Mouse (Mus musculus): ENCODE results near the gene Asns. TPM values are rescaled to one million over a fixed set of nuclear protein-coding genes. Genes with fewer than 3 reads are reported as not detected.

Asns gene
- 67.8 and 74.2 TPM in 2 replicates for polyA plus RNA-seq (2015; fragmentation: Nextera tagmentation; extraction: Ambion mirVana)

DNA sequence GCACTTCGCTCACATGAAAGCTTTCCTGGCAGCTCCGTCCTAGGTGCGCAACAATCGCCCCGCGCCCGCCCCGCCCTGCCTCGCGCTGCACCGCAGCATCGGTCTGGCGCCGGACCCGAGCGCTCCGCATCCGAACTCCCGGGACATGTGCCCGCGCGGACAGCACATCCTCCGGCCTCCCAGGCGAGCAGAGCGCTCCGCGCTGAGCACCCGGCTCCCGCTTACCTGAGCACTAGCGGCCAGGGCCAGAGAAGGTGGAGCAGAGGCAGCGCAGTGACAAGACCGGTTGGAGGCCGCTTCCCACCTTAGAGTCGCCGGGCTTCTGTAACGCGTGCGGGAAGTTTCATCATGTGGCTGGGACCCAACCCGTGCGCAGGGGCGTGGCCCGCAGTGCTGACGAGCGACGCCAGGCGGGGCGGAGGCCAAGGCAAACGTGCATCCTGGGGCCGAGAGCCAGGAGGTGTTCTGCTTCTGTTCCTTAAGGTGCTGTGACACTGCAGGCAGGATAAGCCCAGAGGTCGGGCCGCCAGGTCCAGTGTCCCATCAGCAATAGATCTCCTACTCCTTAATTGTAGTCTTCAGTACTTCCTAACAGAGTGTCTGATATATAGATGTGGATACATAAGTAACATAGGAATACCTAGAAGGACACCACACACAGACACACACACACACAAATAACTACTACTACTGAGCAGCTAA lies at the start of gene Asns:
Gene Asns (minus strand): TSS at position 371 of the 702 bp plus-strand sequence.
- ATAC-seq (ENCODE audit: low FRiP score, low read depth): peak; percentile 94
- H3K9me3 ChIP-seq: no peaks in the 10 kb centered on the region
- no peaks in the 10 kb centered on the region for H3K36me3 ChIP-seq
- H3K27me3 ChIP-seq: no peaks in the 10 kb centered on the region
- peak within 1 kb of the TSS; percentile 72; the same call in 1 of the 2 replicates for H3K27ac ChIP-seq
- H3K4me2 ChIP-seq (replicated peaks): peak within 1 kb of the TSS; percentile 85
- peaks cover 6% of the 10 kb centered on the region for H3K4me1 ChIP-seq
- peak within 1 kb of the TSS; percentile 81 for H3K9ac ChIP-seq
- H3K4me3 ChIP-seq: peak within 1 kb of the TSS; percentile 82
- under 1% methylated on average over 51 of the region's 51 CpGs for WGBS

DNA sequence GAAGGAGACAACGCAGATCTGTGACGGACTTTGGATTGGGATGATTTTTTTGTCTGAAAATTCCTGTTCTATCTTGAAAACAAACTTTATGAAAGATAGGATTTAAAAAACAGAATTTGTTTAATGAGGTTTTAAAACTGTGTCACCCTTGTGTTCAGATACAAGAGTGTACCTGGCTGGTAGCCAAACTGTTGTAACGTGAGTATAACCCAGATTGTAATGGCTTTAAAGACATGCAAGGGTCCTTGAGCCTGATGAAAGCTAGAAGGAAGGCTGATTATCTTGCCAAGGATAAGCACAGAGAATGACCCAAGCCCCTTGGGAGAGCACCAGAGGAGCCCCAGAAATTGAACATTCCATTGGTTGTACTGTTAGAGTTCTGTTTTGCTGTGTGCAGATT lies 48.7 kb upstream of the Asns start:
- H3K36me3 ChIP-seq: no peaks in the 10 kb centered on the region
- no peak overlapping the region for H3K27ac ChIP-seq
- no peak overlapping the region for H3K9ac ChIP-seq
- ATAC-seq (ENCODE audit: low FRiP score, low read depth): no peak
- no peak overlapping the region for H3K4me2 ChIP-seq (replicated peaks)
- no peaks in the 10 kb centered on the region; the same call in 1 of the 2 replicates for H3K9me3 ChIP-seq
- H3K4me3 ChIP-seq: no peak overlapping the region
- no peaks in the 10 kb centered on the region for H3K27me3 ChIP-seq
- H3K4me1 ChIP-seq: 0 out of 2 replicates have a peak, but pooled peaks cover 3% of the 10 kb centered on the region
- WGBS: 55% methylated on average over 3 of the region's 3 CpGs

DNA sequence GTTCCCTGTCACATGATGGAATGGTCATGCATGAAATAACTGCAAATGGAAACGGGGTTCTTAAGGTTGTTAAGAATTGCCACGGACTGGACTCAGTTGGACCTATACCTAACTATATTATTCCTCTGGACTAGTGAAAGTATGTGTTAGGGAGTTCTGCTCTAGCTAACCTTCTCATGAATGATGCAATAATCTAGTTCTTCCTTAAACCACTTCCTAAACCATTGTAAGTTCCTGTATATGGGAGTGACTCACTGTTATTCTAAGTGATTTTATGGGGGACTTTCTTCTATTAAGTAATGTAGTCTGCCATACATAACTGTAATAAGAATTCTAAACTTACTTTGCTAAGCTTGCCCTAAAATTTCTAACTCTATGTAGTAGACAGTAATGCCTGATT lies 44.8 kb upstream of the Asns start:
- Histone ChIP-seq H3K9me3 (no peaks in the 10 kb centered on the region; the same call in 1 of the 2 replicates), H3K9ac (no peak overlapping the region), H3K4me1 (peaks cover 10% of the 10 kb centered on the region; the same call in 1 of the 2 replicates), H3K36me3 (no peaks in the 10 kb centered on the region), H3K4me3 (no peak overlapping the region), H3K27me3 (no peaks in the 10 kb centered on the region), H3K4me2 (replicated peaks) (no peak overlapping the region), H3K27ac (no peak overlapping the region)
- no peak for ATAC-seq (ENCODE audit: low FRiP score, low read depth)
- WGBS: 95% methylated on average over 2 of the region's 2 CpGs

DNA sequence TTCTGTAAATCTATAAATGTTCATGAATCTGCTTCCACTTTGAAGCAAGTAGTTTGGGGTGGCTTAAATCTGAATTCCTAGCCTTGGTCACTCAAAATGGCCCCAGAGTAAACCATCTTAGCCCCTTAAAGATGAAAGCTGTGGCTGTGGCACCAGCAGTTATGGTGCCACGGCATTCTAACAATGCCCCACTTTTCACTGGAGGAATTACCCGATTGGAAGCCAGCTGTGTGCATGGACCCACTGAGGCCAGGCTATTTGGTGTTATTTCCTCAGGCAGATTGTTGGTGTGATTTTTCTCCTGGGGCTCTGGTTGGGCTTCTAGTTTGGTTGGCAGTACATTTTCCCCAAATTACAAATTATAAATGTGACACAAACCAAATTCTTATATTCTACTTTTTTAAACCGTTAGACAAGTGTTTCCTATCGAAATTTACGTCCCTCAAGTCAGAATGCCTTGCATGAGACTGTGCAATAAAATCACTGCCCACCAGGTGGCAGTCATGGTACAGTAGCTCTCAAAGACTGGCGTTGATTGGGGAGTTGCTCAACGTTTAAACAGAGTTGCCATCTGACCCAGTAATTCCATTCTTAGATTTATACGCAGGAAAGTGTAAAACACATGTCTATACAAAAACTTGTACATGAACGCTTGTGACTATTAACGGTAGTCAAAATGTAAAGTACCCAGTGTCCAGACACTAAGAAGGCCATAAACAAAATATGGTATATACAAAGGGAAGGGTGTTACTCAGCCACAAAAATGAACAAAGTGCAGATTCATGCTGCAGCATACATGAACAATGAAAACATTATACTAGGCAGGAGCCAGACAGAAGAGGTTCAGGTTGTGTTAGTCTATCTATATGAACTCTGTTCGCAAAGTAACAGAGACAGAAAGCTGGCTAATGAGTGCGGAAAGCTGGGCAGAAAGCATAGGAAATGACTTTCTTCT lies 40.0 kb upstream of the Asns start:
- H3K4me2 ChIP-seq (replicated peaks): no peak overlapping the region

DNA sequence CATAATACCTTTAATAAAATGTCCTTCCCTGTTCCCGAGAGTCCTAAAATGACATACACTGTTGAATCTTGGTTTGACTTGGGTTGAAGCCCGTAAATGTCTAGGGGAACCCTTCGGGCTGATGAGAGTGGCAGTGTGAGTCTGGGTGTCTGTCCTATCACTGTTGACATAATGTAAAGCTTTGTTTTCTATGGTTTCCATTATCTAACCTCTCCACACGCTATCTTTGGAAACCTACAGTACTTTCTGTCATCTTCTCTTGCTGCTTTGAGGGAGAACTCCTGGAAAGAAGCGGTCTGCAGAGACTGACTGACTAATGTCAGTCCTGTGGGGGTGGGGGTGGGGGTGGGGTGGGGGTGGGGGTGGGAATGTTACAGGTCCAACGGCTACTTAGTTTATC lies 39.0 kb upstream of the Asns start:
- Histone ChIP-seq H3K4me3 (no peak overlapping the region), H3K27ac (no peak overlapping the region), H3K4me2 (replicated peaks) (no peak overlapping the region), H3K9me3 (peaks cover 11% of the 10 kb centered on the region), H3K4me1 (peaks cover 6% of the 10 kb centered on the region; the same call in 1 of the 2 replicates), H3K27me3 (no peaks in the 10 kb centered on the region), H3K36me3 (no peaks in the 10 kb centered on the region), H3K9ac (no peak overlapping the region)
- ATAC-seq (ENCODE audit: low FRiP score, low read depth): no peak; the same call in 1 of the 2 replicates
- WGBS: 87% methylated on average over 6 of the region's 6 CpGs

More for the DNA sequence above, 40.0 kb upstream of the Asns start:
- no peaks in the 10 kb centered on the region for H3K27me3 ChIP-seq
- no peak overlapping the region for H3K27ac ChIP-seq
- 25% methylated on average over 12 of the region's 12 CpGs for WGBS
- H3K4me1 ChIP-seq: peaks cover 6% of the 10 kb centered on the region; the same call in 1 of the 2 replicates
- H3K9ac ChIP-seq: no peak overlapping the region
- H3K9me3 ChIP-seq: peaks cover 8% of the 10 kb centered on the region
- H3K36me3 ChIP-seq: no peaks in the 10 kb centered on the region
- peak; percentile 76; the same call in 1 of the 2 replicates for ATAC-seq (ENCODE audit: low FRiP score, low read depth)
- H3K4me3 ChIP-seq: no peak overlapping the region

DNA sequence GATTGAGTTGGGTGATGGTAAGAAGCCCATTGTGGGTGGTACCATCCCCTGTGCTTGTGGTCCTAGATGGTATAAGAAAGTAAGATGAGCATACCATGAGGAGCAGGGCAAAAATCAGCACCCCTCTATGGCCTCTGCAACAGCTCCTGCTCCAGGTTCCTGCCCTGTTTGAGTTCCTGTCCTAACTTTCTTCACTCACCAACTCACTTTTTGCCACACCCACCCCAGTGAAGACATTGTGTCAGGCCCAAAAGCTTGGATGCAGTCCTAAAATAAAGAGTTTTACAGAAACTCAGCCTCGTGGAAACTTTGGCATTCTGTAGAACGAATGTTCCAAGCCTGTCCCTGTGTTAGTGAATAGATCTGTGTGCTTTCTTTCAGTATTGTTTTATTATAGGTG lies 36.1 kb upstream of the Asns start:
- Histone ChIP-seq H3K4me1 (peaks cover 6% of the 10 kb centered on the region; the same call in 1 of the 2 replicates), H3K9me3 (peaks cover 11% of the 10 kb centered on the region), H3K9ac (no peak overlapping the region), H3K27ac (no peak overlapping the region), H3K4me2 (replicated peaks) (no peak overlapping the region), H3K36me3 (no peaks in the 10 kb centered on the region), H3K4me3 (no peak overlapping the region), H3K27me3 (no peaks in the 10 kb centered on the region)
- WGBS: 87% methylated on average over 2 of the region's 2 CpGs
- ATAC-seq (ENCODE audit: low FRiP score, low read depth): no peak

DNA sequence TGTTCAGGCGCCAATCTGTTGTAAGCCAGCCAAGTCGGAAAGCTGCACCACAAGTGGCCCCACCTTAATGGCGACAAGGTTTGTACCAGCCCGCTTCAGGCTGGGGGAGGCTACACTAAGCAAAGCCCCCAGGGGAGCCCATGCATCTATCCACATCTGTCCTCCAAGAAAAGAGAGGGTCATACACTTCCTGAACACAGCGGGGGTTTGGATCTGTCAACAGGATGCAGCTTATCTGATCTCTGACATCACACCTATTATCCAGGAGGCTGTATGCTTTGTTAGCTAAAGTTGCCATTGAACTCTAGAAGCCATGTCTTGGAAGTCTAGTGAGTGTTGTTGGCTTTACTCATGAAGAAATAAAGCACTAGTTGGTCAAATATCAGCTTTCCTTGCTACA lies 35.2 kb upstream of the Asns start:
- H3K9me3 ChIP-seq: peaks cover 11% of the 10 kb centered on the region
- ATAC-seq (ENCODE audit: low FRiP score, low read depth): no peak
- H3K36me3 ChIP-seq: no peaks in the 10 kb centered on the region
- H3K4me2 ChIP-seq (replicated peaks): no peak overlapping the region
- 94% methylated on average over 5 of the region's 5 CpGs for WGBS
- H3K27me3 ChIP-seq: no peaks in the 10 kb centered on the region
- no peak overlapping the region for H3K9ac ChIP-seq
- H3K4me1 ChIP-seq: peaks cover under 1% of the 10 kb centered on the region; the same call in 1 of the 2 replicates
- no peak overlapping the region for H3K27ac ChIP-seq
- H3K4me3 ChIP-seq: no peak overlapping the region

DNA sequence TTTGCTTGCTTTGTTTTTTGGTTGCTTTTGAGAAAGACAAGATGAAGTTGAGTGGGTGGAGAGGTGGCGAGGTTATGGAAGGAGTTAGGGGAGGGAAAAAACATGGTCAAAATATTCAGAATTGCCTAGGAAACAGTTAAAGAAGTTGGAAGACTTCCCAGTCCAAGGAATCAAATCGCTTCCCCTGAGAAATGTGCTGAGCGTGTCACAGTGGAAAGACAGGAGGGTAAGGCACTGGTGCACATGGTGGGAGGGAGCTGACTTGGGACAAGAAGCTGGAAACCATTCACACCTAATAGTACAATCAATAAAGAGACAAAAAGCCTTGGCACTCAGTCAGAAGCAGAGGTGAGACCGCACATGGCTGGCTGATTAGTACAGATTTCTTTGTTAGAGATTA lies 23.2 kb upstream of the Asns start:
- Histone ChIP-seq H3K27ac (no peak overlapping the region), H3K4me1 (peaks cover 11% of the 10 kb centered on the region; the same call in 1 of the 2 replicates), H3K27me3 (no peaks in the 10 kb centered on the region), H3K9ac (no peak overlapping the region), H3K36me3 (no peaks in the 10 kb centered on the region), H3K4me3 (no peak overlapping the region), H3K4me2 (replicated peaks) (no peak overlapping the region), H3K9me3 (0 out of 2 replicates have a peak, but pooled peaks cover 6% of the 10 kb centered on the region)
- peak; percentile 48; the same call in 1 of the 2 replicates for ATAC-seq (ENCODE audit: low FRiP score, low read depth)
- 48% methylated on average over 4 of the region's 4 CpGs for WGBS

DNA sequence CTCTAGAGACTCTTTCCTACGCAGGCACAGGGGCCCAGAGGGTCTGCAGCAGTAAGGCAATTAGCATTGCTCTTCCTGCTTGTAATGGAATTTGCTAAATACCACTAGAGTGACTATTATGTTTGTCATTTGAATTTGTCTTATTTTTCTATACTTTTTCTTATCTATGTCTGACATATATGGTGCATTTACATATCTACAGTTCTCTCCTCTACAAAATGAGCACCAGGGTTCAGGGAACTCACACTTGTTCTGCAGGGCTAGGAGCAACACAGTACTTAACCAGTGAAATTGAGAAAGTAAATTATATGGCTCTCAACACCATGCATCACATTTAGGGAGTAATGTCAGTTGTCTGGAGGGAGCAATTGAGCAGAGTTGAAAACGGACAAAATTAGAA lies 21.2 kb upstream of the Asns start:
- H3K36me3 ChIP-seq: no peaks in the 10 kb centered on the region
- H3K9me3 ChIP-seq: 0 out of 2 replicates have a peak, but pooled peaks cover 6% of the 10 kb centered on the region
- no peak overlapping the region for H3K4me3 ChIP-seq
- no peak overlapping the region for H3K27ac ChIP-seq
- H3K9ac ChIP-seq: no peak overlapping the region
- no peaks in the 10 kb centered on the region for H3K27me3 ChIP-seq
- H3K4me1 ChIP-seq: peaks cover 11% of the 10 kb centered on the region; the same call in 1 of the 2 replicates
- no peak for ATAC-seq (ENCODE audit: low FRiP score, low read depth)
- WGBS: 50% methylated on average over 2 of the region's 2 CpGs
- no peak overlapping the region for H3K4me2 ChIP-seq (replicated peaks)

DNA sequence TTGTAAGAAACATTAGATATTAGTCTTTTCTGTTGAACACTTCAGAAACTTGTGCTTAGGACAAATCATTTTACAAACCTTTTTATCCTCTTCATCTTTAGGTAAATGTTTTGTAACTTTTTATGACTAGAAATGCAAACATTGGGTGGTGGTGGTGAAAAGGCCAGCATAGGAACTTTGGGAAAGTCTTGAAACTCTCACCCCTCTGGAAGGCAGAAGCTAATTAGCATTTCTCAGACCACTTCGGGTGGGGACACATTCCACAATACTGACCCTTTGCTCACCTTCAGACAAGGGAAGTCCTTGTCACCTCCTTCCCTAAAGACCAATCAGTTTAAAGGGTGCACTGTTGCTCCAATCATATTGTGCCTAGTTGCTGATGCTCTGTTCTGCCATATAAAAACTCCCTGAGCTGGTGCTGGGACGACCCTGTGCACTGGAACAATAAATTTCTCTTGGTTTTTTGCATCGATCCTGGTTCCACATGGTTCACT lies 18.8 kb upstream of the Asns start:
- Histone ChIP-seq H3K27ac (no peak overlapping the region), H3K4me1 (peaks cover 11% of the 10 kb centered on the region; the same call in 1 of the 2 replicates), H3K27me3 (no peaks in the 10 kb centered on the region), H3K9me3 (no peaks in the 10 kb centered on the region), H3K4me2 (replicated peaks) (no peak overlapping the region), H3K4me3 (no peak overlapping the region), H3K36me3 (no peaks in the 10 kb centered on the region), H3K9ac (no peak overlapping the region)
- 52% methylated on average over 3 of the region's 3 CpGs for WGBS
- ATAC-seq (ENCODE audit: low FRiP score, low read depth): no peak

DNA sequence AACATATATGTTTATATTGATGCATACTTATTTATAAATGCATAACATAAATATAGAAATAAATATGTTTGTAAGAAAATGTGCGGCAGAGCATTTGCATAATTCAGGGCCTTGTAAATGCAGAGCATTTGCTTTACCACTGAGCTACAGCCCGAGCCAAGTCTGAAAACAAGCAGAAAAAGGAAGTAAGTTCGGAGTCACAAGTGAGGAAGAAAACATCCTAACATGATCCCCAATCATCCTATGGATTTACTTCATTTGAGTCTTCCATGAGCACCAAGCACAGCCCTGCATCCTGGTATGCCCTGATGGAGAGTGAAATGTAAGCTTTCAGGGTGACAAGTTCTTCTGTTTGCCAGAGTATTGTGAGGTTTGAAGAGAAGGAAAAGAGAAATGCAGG lies 15.2 kb upstream of the Asns start:
- no peak overlapping the region for H3K27ac ChIP-seq
- 83% methylated on average over 3 of the region's 3 CpGs for WGBS
- no peaks in the 10 kb centered on the region for H3K36me3 ChIP-seq
- no peak overlapping the region for H3K4me3 ChIP-seq
- no peaks in the 10 kb centered on the region for H3K9me3 ChIP-seq
- no peak for ATAC-seq (ENCODE audit: low FRiP score, low read depth)
- no peak overlapping the region for H3K4me2 ChIP-seq (replicated peaks)
- H3K27me3 ChIP-seq: no peaks in the 10 kb centered on the region
- no peak overlapping the region for H3K9ac ChIP-seq
- no peaks in the 10 kb centered on the region for H3K4me1 ChIP-seq

DNA sequence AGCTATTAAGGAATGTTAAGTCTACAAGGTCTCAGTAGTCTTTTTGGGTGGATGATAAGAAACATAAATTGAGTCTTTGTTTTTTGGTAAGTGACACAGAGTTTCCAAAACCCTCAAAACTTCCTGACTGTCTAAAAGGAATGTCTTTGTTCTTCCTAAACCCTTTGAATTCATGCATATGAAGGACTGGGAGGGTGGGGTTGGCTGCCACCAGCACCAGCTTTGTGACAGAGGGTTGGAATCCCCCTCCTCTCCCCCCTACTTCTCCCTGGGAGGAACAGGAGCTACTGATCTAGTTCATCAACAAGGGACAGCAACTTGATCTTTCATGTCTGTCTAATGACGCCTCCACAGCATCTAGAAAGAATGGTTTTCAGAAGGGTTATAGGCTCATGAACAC lies 13.7 kb upstream of the Asns start:
- no peaks in the 10 kb centered on the region for H3K36me3 ChIP-seq
- no peaks in the 10 kb centered on the region for H3K27me3 ChIP-seq
- no peaks in the 10 kb centered on the region for H3K4me1 ChIP-seq
- H3K9me3 ChIP-seq: no peaks in the 10 kb centered on the region
- H3K4me3 ChIP-seq: no peak overlapping the region
- ATAC-seq (ENCODE audit: low FRiP score, low read depth): no peak
- H3K27ac ChIP-seq: no peak overlapping the region
- no peak overlapping the region for H3K4me2 ChIP-seq (replicated peaks)
- 59% methylated on average over 1 of the region's 1 CpGs for WGBS
- no peak overlapping the region for H3K9ac ChIP-seq

All from limb, embryonic 13.5 days (tissue).